Mouse (Mus musculus) left cerebral cortex, adult 6 months (tissue): ENCODE data around the gene Cphx2. TPM values are rescaled to one million over a fixed set of nuclear protein-coding genes. Genes with fewer than 3 reads are reported as not detected.

ENCODE experiments used
- long read RNA-seq, 2 experiments: library from polyadenylated mRNA; unstranded; transcript quantifications; one replicate each; pipeline ENCODE4 v2.0.0; 2019 to 2020
- polyA plus RNA-seq: library from polyadenylated mRNA; unstranded; fragments of <200 nt; fragmentation: Nextera tagmentation; gene quantifications from 2 replicates; pipeline ENCODE4 v1.2.3, GENCODE M21; 2021

Gene Cphx2
- not detected in 2 replicates for polyA plus RNA-seq
- long read RNA-seq, experiment 1 = 0 reads
- long read RNA-seq, experiment 2 = 0 reads

DNA sequence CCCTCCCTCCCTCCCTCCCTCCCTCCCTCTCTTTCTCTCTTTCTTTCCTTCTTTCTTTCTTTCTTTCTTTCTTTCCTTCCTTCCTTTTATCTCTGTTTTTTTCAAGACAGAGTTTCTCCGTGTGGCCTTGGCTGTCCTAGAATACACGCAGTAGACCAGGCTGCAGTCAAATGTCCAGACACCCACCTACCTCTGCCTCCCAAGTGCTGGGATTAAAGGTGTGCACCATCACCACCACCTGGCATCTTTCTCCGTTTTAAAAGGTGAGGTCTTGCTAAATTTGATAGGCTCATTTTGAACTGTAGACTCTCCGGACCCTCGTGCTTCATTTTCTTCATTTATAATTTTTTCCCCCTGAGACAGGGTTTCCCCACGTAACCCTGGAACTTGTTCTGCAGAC, at the start of gene Cphx2:
Cphx2 (plus strand) TSS at position 301 of the 400 bp plus-strand sequence.

DNA sequence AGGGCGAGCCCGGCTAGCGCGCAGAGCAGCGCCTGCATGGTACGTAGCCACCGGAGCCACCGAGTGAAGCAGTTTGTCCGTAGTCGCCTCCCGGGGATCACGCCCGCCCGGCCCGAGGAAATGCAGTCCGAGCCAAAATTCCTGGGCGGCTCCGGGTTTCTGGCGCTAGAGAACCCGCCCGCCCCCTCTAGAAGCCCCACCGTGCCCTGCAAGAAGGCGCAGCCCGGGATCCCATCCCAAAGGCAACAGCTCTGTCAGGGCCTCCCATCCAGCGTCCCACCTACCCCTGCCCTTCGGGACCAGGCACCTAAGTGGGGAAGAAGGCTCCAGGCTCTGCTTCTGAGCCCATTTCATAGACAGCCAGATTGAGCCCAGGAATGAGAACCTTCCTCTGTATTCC, 38.7 kb upstream of the Cphx2 start, which contains the start of gene Gm9780:
Gm9780 (minus strand) TSS at position 101 of the 400 bp plus-strand sequence.

DNA sequence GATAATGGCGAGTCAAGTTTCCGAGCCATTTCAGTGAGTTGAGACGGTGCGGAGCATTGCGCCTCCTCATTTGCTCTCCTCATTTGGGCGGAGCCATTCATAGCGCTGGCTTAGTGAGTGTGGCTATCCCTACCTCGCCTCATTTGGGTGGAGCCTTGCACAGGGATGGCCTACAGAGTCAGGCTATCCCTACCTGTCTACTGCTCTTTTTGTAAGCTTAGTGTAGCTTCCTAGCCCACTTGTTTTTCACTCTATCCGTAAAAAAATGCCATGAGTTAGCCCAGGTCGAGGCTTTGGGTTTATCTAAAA, 14.0 kb upstream of the Cphx2 start, which contains the start of gene Tmem254c:
Tmem254c (minus strand) TSS at position 31 of the 309 bp plus-strand sequence.

DNA sequence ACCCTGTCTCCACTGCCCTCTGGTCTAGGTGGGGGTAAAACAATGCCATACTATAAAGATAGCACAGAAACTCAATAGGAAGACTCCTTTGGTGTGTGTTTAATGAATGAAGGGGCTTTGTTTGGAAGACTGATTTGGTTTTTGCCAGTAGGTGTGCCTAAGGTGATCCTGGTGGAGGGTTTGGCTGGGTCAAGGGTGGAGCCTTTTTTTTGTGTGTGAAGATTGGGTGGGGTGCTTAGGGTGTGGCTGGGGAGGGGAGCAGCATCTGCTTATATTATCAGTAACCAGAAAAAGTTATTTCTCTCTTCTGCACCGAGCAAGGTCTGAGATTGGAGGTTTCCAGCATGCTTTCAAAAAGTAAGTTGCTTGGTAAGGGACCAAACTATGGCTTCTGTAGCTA, 681 bp downstream of the Cphx2 start, which contains the start of gene Cphx3:
Cphx3 (plus strand) TSS at position 301 of the 400 bp plus-strand sequence.

DNA sequence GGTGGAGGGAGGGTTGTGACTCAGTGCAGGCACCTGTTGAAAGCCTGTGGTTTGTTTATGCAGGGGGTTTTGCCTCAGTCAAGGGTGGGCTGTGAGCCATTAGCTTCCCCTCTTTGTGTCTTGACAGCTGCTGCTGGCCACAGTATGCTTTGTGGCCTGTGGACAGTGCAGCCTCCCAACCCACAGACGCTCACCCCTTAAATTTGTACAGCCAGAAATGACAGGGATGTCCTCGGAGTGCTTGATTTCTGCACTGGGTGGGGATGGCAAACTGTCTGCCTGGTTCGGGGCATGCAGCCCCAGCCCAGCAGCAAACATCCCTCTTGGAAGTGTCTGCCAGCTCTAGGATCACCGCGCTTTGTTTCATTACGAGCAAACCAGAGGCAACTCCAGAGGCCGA, 36.8 kb downstream of the Cphx2 start, which contains the start of gene Duxbl2:
Duxbl2 (plus strand) TSS at position 200 of the 400 bp plus-strand sequence.

Other genes starting within 250 kb of the Cphx2 start
- 4.9 and 16.9 TPM in 2 replicates for gene Anxa11, start 239.4 kb upstream of the Cphx2 start, polyA plus RNA-seq
- 0.72 and 1.8 TPM in 2 replicates for gene Plac9a, start 178.4 kb upstream of the Cphx2 start, polyA plus RNA-seq
- 5.0 and 10.0 TPM in 2 replicates for gene Tmem254a, start 153.8 kb upstream of the Cphx2 start, polyA plus RNA-seq
- gene Cphx1, start 143.2 kb upstream of the Cphx2 start, polyA plus RNA-seq = not detected in 2 replicates
- 0.25 and 0.36 TPM in 2 replicates for gene Duxbl1, start 102.9 kb upstream of the Cphx2 start, polyA plus RNA-seq
- 33.2 and 42.7 TPM in 2 replicates for gene Gm9780, start 38.8 kb upstream of the Cphx2 start, polyA plus RNA-seq
- gene Tmem254c, start 14.2 kb upstream of the Cphx2 start, polyA plus RNA-seq = 22.3 and 40.9 TPM in 2 replicates
- gene Cphx3, start 781 bp downstream of the Cphx2 start, polyA plus RNA-seq = not detected in 2 replicates
- gene Duxbl2, start 36.8 kb downstream of the Cphx2 start, polyA plus RNA-seq = 0.08 and 0.28 TPM in 2 replicates
- gene Plac9b, start 101.0 kb downstream of the Cphx2 start, polyA plus RNA-seq = 48.8 and 55.9 TPM in 2 replicates
- 40.6 and 60.0 TPM in 2 replicates for gene Tmem254b, start 125.5 kb downstream of the Cphx2 start, polyA plus RNA-seq
- gene Duxbl3, start 176.4 kb downstream of the Cphx2 start, polyA plus RNA-seq = 0.08 TPM in 1 of 2 replicates, not detected in the other